Mouse (Mus musculus): Measurements from ENCODE around the gene Pdlim1.

DNA sequence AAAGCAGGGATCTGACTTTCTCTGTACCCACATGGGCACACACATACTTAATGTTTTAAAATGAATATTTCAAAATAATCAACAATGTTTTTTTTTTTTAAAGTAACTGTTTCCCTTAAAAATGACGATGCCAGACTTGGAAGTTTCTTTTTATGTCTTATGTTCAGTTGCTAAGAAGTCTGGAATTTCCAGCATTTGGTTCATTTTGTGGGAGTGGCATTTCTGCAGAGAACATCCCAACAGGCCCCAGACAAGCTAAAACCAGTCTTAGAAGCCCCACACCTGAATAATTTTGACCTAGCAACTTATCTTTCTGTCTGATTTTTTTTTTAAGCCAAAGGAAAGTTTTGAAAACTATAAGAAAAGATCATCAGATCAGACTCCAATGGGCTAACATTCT lies 16.1 kb downstream of the Pdlim1 start:
- no peak for TF ChIP-seq POLR2A (IDR thresholded peaks at IDR 0.05; ENCODE audit: insufficient read depth, low read depth, low read length)
- TF ChIP-seq CTCF (IDR thresholded peaks at IDR 0.05; ENCODE audit: insufficient read depth, low read depth, low read length), result no peak

All from olfactory bulb, adult 2 months (tissue).